Mouse (Mus musculus) limb, embryonic 12.5 days (tissue): Measurements from ENCODE around the gene Prss32. TPM values are rescaled to one million over a fixed set of nuclear protein-coding genes. Genes with fewer than 3 reads are reported as not detected.
A peak's percentile ranks its signal among the peaks of the same experiment; 100 is the strongest.

Source experiments
- ATAC-seq: fragments of 200-750 bp; cut with Nextera tagmentation; 2 replicates; pipeline ENCODE4 v1.8.0; 2017; ENCODE audit warnings: low read depth, moderate TSS enrichment; ENCODE audit not compliant: insufficient number of reproducible peaks, insufficient read depth, low FRiP score, low TSS enrichment
- H3K27ac ChIP-seq: fragments of 300-500 bp; sonication (generic); 2 replicates; pipeline ENCODE4 v1.5.1; 2016; ENCODE audit warnings: mild to moderate bottlenecking, moderate library complexity
- H3K27me3 ChIP-seq: fragments of 300-500 bp; sonication (generic); 2 replicates; pipeline ENCODE4 v1.6.1; 2016; ENCODE audit warnings: mild to moderate bottlenecking, moderate library complexity
- H3K36me3 ChIP-seq: fragments of 300-500 bp; sonication (generic); 2 replicates; pipeline ENCODE4 v1.6.1; 2016; ENCODE audit warnings: mild to moderate bottlenecking, moderate library complexity
- H3K4me1 ChIP-seq: fragments of 300-500 bp; sonication (generic); replicated peaks from 2 replicates; pipeline ENCODE4 v1.6.1; 2016
- H3K4me2 ChIP-seq: fragments of 300-500 bp; sonication (generic); 2 replicates; pipeline ENCODE4 v1.6.1; 2016; ENCODE audit warnings: mild to moderate bottlenecking, moderate library complexity
- H3K4me3 ChIP-seq: fragments of 300-500 bp; sonication (generic); replicated peaks from 2 replicates; pipeline ENCODE4 v1.5.1; 2016; ENCODE audit warnings: mild to moderate bottlenecking
- H3K9ac ChIP-seq: fragments of 300-500 bp; sonication (generic); replicated peaks from 2 replicates; pipeline ENCODE4 v1.6.1; 2016; ENCODE audit warnings: mild to moderate bottlenecking, moderate library complexity
- H3K9me3 ChIP-seq: fragments of 300-500 bp; sonication (generic); 2 replicates; pipeline ENCODE4 v1.6.1; 2016; ENCODE audit warnings: mild to moderate bottlenecking, moderate library complexity
- WGBS: fragments of 180-500 bp; shearing (Covaris S2); methylation state at CpG from one replicate; pipeline ENCODE4 v1.1.7; 2016; 5-methylcytosine and 5-hydroxymethylcytosine counted together
- polyA plus RNA-seq: library from polyadenylated mRNA; unstranded; fragments of >200 nt; fragmentation: Nextera tagmentation; extraction: Ambion mirVana; gene quantifications from 2 replicates; pipeline ENCODE4 v1.2.1, GENCODE M21; 2016

Gene Prss32
- polyA plus RNA-seq = not detected in 2 replicates

- 12% methylated on average over 19 of the region's 19 CpGs for WGBS
- Histone ChIP-seq H3K9me3 (no peaks in the 10 kb centered on the region), H3K27ac (no peak within 1 kb of the TSS), H3K4me3 (peak within 1 kb of the TSS; percentile 24), H3K27me3 (peaks cover 12% of the 10 kb centered on the region), H3K4me2 (peak within 1 kb of the TSS; percentile 46), H3K9ac (0 out of 2 replicates have a peak within 1 kb of the TSS, but pooled peaks have one; percentile 40), H3K36me3 (no peaks in the 10 kb centered on the region), H3K4me1 (no peaks in the 10 kb centered on the region)
- peak; percentile 34; the same call in 1 of the 2 replicates for ATAC-seq
These were observed at the start of gene Prss32, which contains the start of gene Prss41 for GRCm38 (mm10) chr17:23843812-23844273. TSS of gene Prss32 (plus strand) at chr17:23843855. TSS of gene Prss41 (minus strand) at chr17:23844172.

DNA sequence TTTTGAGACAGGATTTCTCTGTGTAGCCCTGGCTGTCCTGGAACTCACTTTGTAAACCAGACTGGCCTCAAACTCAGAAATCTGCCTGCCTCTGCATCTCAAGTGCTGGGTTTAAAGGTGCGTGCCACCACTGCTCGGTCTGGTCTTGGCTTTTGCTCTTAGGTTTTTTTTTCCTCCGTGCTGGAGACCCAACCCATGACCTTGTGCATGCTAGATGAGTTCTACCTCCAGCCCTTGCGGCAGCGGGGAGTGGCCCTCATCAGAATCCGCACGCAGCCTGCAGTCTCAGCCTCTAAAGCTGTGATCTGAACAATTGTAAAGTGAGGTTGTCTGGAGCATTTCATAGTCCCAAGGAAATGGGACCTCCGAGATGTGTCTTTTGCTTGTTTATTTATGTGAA, 48.3 kb upstream of the Prss32 start:
- Histone ChIP-seq H3K27ac (no peak overlapping the region), H3K36me3 (peaks cover 14% of the 10 kb centered on the region; the same call in 1 of the 2 replicates), H3K4me3 (no peak overlapping the region), H3K27me3 (no peaks in the 10 kb centered on the region), H3K4me2 (no peak overlapping the region), H3K9ac (no peak overlapping the region), H3K4me1 (peaks cover 21% of the 10 kb centered on the region), H3K9me3 (no peaks in the 10 kb centered on the region)
- WGBS = 93% methylated on average over 8 of the region's 8 CpGs
- ATAC-seq = no peak

DNA sequence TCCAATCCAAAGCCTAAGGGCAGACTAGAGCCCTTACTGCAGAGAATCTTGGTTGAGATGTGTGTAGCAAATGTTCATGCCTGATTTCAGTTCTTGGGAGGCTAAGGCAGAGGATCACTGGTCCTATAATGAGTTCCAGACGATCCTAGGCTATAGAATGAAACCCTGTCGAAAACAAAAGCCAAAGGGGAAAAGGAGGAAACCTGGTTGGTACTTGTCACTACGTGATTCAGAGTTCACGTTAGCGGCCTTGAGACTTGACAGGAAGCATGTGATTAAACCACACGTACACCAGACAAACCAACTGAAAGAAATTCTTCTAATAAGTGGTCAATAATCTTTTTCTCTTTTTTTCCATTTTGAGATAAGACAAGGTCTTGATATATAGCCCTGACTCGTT, 46.3 kb upstream of the Prss32 start:
- peaks cover 13% of the 10 kb centered on the region; the same call in 1 of the 2 replicates for H3K36me3 ChIP-seq
- no peaks in the 10 kb centered on the region for H3K27me3 ChIP-seq
- H3K9me3 ChIP-seq = no peaks in the 10 kb centered on the region
- H3K27ac ChIP-seq = no peak overlapping the region
- WGBS = 21% methylated on average over 7 of the region's 7 CpGs
- ATAC-seq = no peak
- no peak overlapping the region for H3K4me3 ChIP-seq
- H3K9ac ChIP-seq = no peak overlapping the region
- H3K4me1 ChIP-seq = peaks cover 5% of the 10 kb centered on the region
- H3K4me2 ChIP-seq = no peak overlapping the region

GRCm38 (mm10) chr17:23801627-23802026, 42.0 kb upstream of the Prss32 start:
- no peak overlapping the region for H3K27ac ChIP-seq

GRCm38 (mm10) chr17:23802746-23803365, 40.8 kb upstream of the Prss32 start:
- Histone ChIP-seq H3K9ac (peak overlapping the region; percentile 98), H3K4me3 (peak overlapping the region; percentile 97), H3K4me1 (peaks cover 28% of the 10 kb centered on the region), H3K27ac (peak overlapping the region; percentile 98), H3K36me3 (peaks cover 13% of the 10 kb centered on the region), H3K4me2 (peak overlapping the region; percentile 91), H3K27me3 (no peaks in the 10 kb centered on the region), H3K9me3 (no peaks in the 10 kb centered on the region)
- peak; percentile 98 for ATAC-seq
- under 1% methylated on average over 55 of the region's 60 CpGs for WGBS

More at GRCm38 (mm10) chr17:23801627-23802026, 42.0 kb upstream of the Prss32 start:
- H3K36me3 ChIP-seq = peaks cover under 1% of the 10 kb centered on the region; the same call in 1 of the 2 replicates
- ATAC-seq = no peak
- 88% methylated on average over 10 of the region's 10 CpGs for WGBS
- H3K9ac ChIP-seq = no peak overlapping the region
- H3K9me3 ChIP-seq = no peaks in the 10 kb centered on the region
- H3K27me3 ChIP-seq = no peaks in the 10 kb centered on the region
- H3K4me2 ChIP-seq = no peak overlapping the region
- peaks cover 20% of the 10 kb centered on the region for H3K4me1 ChIP-seq
- no peak overlapping the region for H3K4me3 ChIP-seq

GRCm38 (mm10) chr17:23803366-23804041, 40.2 kb upstream of the Prss32 start:
- no peaks in the 10 kb centered on the region for H3K27me3 ChIP-seq
- peak overlapping the region; percentile 98 for H3K27ac ChIP-seq
- H3K9me3 ChIP-seq = no peaks in the 10 kb centered on the region
- H3K9ac ChIP-seq = peak overlapping the region; percentile 98
- under 1% methylated on average over 56 of the region's 83 CpGs for WGBS
- peaks cover 28% of the 10 kb centered on the region for H3K4me1 ChIP-seq
- ATAC-seq = peak; percentile 57
- peak overlapping the region; percentile 97 for H3K4me3 ChIP-seq
- H3K36me3 ChIP-seq = peaks cover 19% of the 10 kb centered on the region
- peak overlapping the region; percentile 91 for H3K4me2 ChIP-seq

DNA sequence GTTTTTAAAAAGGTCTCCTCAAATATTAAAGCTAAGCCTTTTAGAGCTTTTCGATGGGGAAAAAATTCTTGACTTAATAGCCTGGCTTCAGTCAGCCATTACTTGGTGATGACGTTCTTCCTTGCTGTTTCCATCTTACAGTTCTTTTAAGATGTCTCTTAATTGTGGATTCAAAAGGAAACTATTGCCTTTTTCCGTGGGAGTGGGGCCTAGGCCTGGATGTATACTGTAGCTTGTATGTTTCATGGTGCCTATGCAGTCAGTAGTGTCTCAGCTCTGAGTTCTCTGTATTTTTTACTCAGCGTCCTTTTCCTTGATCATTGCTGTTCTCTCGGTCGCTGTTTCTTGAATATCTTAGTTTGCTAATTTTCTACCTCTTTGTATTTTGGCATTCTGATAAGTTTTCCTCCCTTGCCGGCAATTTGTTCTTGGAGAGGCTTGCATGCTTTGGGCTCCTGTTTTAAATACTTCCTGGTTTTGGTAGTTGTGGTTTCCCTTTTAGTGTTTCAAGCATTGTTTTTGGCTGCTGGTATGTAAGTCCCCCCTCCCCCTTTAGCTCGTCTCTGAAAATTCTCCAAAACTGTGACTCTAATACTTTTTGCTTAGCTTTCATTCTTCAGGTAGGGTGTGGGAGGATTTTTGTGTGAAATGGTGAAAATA, 39.1 kb upstream of the Prss32 start:
- WGBS = 6% methylated on average over 8 of the region's 8 CpGs
- Histone ChIP-seq H3K36me3 (peaks cover 30% of the 10 kb centered on the region), H3K27me3 (no peaks in the 10 kb centered on the region), H3K9me3 (no peaks in the 10 kb centered on the region), H3K27ac (peak overlapping the region; percentile 98; the same call in 1 of the 2 replicates), H3K4me1 (peaks cover 28% of the 10 kb centered on the region), H3K4me2 (peak overlapping the region; percentile 91), H3K9ac (peak overlapping the region; percentile 98), H3K4me3 (peak overlapping the region; percentile 97)
- ATAC-seq = no peak

- ATAC-seq = no peak
- Histone ChIP-seq H3K4me3 (0 out of 2 replicates have a peak overlapping the region, but pooled peaks have one; percentile 2), H3K36me3 (peaks cover 53% of the 10 kb centered on the region), H3K4me1 (peaks cover 28% of the 10 kb centered on the region), H3K27me3 (no peaks in the 10 kb centered on the region), H3K4me2 (peak overlapping the region; percentile 22), H3K27ac (no peak overlapping the region), H3K9me3 (no peaks in the 10 kb centered on the region), H3K9ac (no peak overlapping the region)
- WGBS = 87% methylated on average over 25 of the region's 25 CpGs
These were observed 36.8 kb upstream of the Prss32 start for GRCm38 (mm10) chr17:23806867-23807266.

DNA sequence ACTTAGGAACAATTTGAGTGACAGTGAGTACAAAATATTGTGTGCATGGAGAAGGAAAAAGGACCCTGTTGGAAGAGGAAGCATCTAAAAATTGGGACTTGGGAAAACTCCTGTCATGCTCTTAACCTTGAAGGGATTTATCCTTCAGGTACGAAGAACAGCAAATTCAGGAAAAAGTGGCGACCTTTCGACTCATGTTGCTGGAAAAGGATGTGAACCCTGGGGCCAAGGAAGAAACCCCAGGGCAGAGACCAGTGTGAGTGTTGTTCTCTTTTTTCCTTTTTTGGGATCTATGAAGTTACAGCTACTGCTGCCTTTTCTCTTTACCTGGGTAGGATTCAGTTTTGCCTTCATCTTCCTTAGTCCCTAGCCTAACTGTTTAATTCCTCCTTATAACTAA, 35.7 kb upstream of the Prss32 start:
- WGBS = 93% methylated on average over 3 of the region's 3 CpGs
- Histone ChIP-seq H3K9me3 (no peaks in the 10 kb centered on the region), H3K36me3 (peaks cover 63% of the 10 kb centered on the region), H3K4me2 (no peak overlapping the region), H3K27ac (no peak overlapping the region), H3K4me1 (peaks cover 28% of the 10 kb centered on the region), H3K4me3 (no peak overlapping the region), H3K9ac (no peak overlapping the region), H3K27me3 (no peaks in the 10 kb centered on the region)
- ATAC-seq = no peak

GRCm38 (mm10) chr17:23815641-23816040, 28.0 kb upstream of the Prss32 start:
- H3K4me3 ChIP-seq = no peak overlapping the region
- no peaks in the 10 kb centered on the region for H3K4me1 ChIP-seq
- no peak overlapping the region for H3K4me2 ChIP-seq
- H3K36me3 ChIP-seq = peaks cover 98% of the 10 kb centered on the region
- no peaks in the 10 kb centered on the region for H3K27me3 ChIP-seq
- H3K9ac ChIP-seq = no peak overlapping the region
- no peak overlapping the region for H3K27ac ChIP-seq
- ATAC-seq = no peak
- peaks cover 23% of the 10 kb centered on the region for H3K9me3 ChIP-seq
- 97% methylated on average over 16 of the region's 16 CpGs for WGBS

DNA sequence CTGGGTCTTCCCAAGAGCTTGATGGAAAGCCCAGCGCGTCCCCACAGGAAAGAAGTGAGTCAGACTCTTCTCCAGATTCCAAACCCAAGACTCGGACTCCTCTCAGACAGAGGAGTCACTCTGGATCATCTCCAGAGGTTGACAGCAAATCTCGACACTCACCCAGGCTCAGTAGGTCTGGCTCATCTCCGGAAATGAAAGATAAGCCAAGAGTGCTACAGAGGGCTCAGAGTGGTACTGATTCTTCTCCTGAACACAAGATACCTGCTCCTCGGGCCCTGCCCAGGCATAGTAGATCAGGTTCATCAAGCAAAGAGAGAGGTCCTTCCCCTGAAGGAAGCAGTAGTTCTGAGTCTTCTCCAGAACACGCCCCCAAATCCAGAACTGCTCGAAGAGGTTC, 25.1 kb upstream of the Prss32 start:
- peaks cover 100% of the 10 kb centered on the region for H3K36me3 ChIP-seq
- 97% methylated on average over 8 of the region's 8 CpGs for WGBS
- no peak for ATAC-seq
- no peak overlapping the region for H3K27ac ChIP-seq
- H3K4me1 ChIP-seq = no peaks in the 10 kb centered on the region; the same call in 1 of the 2 replicates
- H3K4me2 ChIP-seq = no peak overlapping the region
- no peak overlapping the region for H3K9ac ChIP-seq
- H3K27me3 ChIP-seq = no peaks in the 10 kb centered on the region
- H3K9me3 ChIP-seq = peaks cover 23% of the 10 kb centered on the region
- H3K4me3 ChIP-seq = no peak overlapping the region
